Mouse (Mus musculus): ENCODE data around the gene Dnah12.

GRCm38 (mm10) chr14:26868299-26868698, 175.2 kb downstream of the Dnah12 start:
- TF ChIP-seq CTCF (IDR thresholded peaks at IDR 0.05; ENCODE audit: low read depth) (no peak), EP300 (IDR thresholded peaks at IDR 0.05; ENCODE audit: low read depth) (no peak)
